Mouse (Mus musculus): ENCODE measurements at regions not wholly inside any gene's neighbourhood (a gene's known extent, or its start where the extent isn't known, plus 50 kb on each side); places are given as distances from the start of the nearest gene placed in this dataset.

- ATAC-seq (ENCODE audit: insufficient read depth, low FRiP score): no peak
- no peaks in the 10 kb centered on the region for H3K27me3 ChIP-seq (ENCODE audit: control insufficient read depth, insufficient read depth, low read length)
- H3K4me3 ChIP-seq (replicated peaks; ENCODE audit: low read length): no peak overlapping the region
- no peaks in the 10 kb centered on the region for H3K9me3 ChIP-seq (replicated peaks; ENCODE audit: control insufficient read depth, low read length)
- H3K4me2 ChIP-seq (ENCODE audit: low read depth, low read length): no peak overlapping the region
- WGBS: 69% methylated on average over 10 of the region's 10 CpGs
- H3K4me1 ChIP-seq (ENCODE audit: control insufficient read depth, insufficient read depth, low read length): no peaks in the 10 kb centered on the region
- no peak overlapping the region for H3K27ac ChIP-seq (ENCODE audit: low read length)
- H3K9ac ChIP-seq (ENCODE audit: low read length): no peak overlapping the region
- H3K36me3 ChIP-seq (ENCODE audit: control insufficient read depth, insufficient read depth, low read length): no peaks in the 10 kb centered on the region
Measured at GRCm38 (mm10) chr12:59460997-59461961, 241.8 kb upstream of the Fbxo33 start.

GRCm38 (mm10) chr12:59456175-59456851, 236.8 kb upstream of the Fbxo33 start:
- H3K9me3 ChIP-seq (replicated peaks; ENCODE audit: control insufficient read depth, low read length): no peaks in the 10 kb centered on the region
- no peaks in the 10 kb centered on the region for H3K27me3 ChIP-seq (ENCODE audit: control insufficient read depth, insufficient read depth, low read length)
- no peak overlapping the region for H3K4me2 ChIP-seq (ENCODE audit: low read depth, low read length)
- ATAC-seq (ENCODE audit: insufficient read depth, low FRiP score): no peak
- no peak overlapping the region for H3K27ac ChIP-seq (ENCODE audit: low read length)
- no peak overlapping the region for H3K4me3 ChIP-seq (replicated peaks; ENCODE audit: low read length)
- no peaks in the 10 kb centered on the region for H3K4me1 ChIP-seq (ENCODE audit: control insufficient read depth, insufficient read depth, low read length)
- 72% methylated on average over 5 of the region's 5 CpGs for WGBS
- no peaks in the 10 kb centered on the region for H3K36me3 ChIP-seq (ENCODE audit: control insufficient read depth, insufficient read depth, low read length)
- no peak overlapping the region for H3K9ac ChIP-seq (ENCODE audit: low read length)

DNA sequence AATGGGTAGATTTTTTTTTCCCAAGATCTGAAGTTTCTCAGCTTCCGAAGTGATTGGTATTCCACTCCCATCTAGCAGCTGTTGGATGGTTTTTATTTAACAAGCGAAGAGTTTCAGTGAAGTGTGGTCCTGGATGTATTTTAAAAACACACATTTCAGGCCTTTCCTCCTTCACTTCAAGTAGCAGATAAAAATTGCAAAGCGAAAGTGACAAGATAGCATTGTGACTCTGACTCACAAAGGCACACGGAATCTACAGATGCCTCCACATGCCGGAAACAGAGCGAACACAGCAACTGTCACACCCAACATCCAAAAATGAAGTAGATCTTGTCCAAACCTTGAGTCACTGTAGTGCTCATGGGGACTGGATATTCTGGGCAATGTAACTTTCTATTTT, 195.5 kb upstream of the Fbxo33 start:
- 89% methylated on average over 6 of the region's 6 CpGs for WGBS

DNA sequence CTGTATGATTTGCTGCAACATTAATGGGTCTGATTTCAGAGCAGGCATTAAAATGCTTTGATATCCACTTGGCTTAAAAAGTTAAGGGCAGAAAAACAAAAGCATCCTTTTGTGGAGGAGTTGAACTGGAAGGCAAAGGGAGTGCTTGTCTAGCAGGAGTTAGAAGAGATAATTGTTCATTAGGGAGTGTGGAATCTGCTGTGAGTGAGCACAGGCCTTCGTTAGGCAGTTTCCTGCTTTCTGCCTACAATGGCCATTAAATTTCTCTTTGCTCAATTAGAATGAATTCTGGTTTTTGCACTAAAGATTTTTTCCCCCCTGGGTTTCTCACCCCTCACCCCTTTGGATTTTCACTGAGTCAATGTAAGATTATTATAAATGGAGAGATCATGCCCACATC, 192.0 kb upstream of the Fbxo33 start:
- H3K27ac ChIP-seq (ENCODE audit: low read length): no peak overlapping the region
- H3K4me2 ChIP-seq (ENCODE audit: low read depth, low read length): no peak overlapping the region

More for the DNA sequence above, 195.5 kb upstream of the Fbxo33 start:
- Histone ChIP-seq H3K9ac (ENCODE audit: low read length) (no peak overlapping the region), H3K27ac (ENCODE audit: low read length) (no peak overlapping the region), H3K4me3 (replicated peaks; ENCODE audit: low read length) (no peak overlapping the region), H3K27me3 (ENCODE audit: control insufficient read depth, insufficient read depth, low read length) (no peaks in the 10 kb centered on the region), H3K4me2 (ENCODE audit: low read depth, low read length) (no peak overlapping the region), H3K36me3 (ENCODE audit: control insufficient read depth, insufficient read depth, low read length) (no peaks in the 10 kb centered on the region), H3K9me3 (replicated peaks; ENCODE audit: control insufficient read depth, low read length) (no peaks in the 10 kb centered on the region), H3K4me1 (ENCODE audit: control insufficient read depth, insufficient read depth, low read length) (no peaks in the 10 kb centered on the region)
- ATAC-seq (ENCODE audit: insufficient read depth, low FRiP score): no peak

DNA sequence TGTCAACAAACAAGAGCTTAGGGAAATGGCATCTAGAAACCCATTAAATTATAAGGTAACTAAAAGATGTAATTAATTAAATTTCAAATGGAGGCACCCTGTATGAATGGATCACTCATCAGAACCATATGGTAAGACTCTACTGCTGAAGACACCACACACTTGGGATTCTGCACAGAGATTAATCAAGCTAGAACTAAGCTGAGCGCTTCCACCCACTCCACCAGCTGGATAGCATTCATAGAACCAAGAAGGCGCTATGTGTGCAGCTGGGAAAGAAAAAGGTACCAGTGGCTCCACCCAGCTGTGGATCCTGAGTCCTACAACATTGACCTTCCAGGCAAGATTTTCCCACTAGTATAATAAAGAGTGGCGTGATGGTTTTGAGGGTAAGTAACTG, 171.6 kb upstream of the Fbxo33 start:
- H3K27ac ChIP-seq (ENCODE audit: low read length): no peak overlapping the region
- no peak overlapping the region for H3K4me2 ChIP-seq (ENCODE audit: low read depth, low read length)
- no peaks in the 10 kb centered on the region for H3K27me3 ChIP-seq (ENCODE audit: control insufficient read depth, insufficient read depth, low read length)
- WGBS: 90% methylated on average over 3 of the region's 3 CpGs
- H3K9me3 ChIP-seq (replicated peaks; ENCODE audit: control insufficient read depth, low read length): no peaks in the 10 kb centered on the region
- H3K4me1 ChIP-seq (ENCODE audit: control insufficient read depth, insufficient read depth, low read length): no peaks in the 10 kb centered on the region
- ATAC-seq (ENCODE audit: insufficient read depth, low FRiP score): no peak
- no peak overlapping the region for H3K9ac ChIP-seq (ENCODE audit: low read length)
- no peaks in the 10 kb centered on the region for H3K36me3 ChIP-seq (ENCODE audit: control insufficient read depth, insufficient read depth, low read length)
- no peak overlapping the region for H3K4me3 ChIP-seq (replicated peaks; ENCODE audit: low read length)

More for the DNA sequence above, 192.0 kb upstream of the Fbxo33 start:
- H3K36me3 ChIP-seq (ENCODE audit: control insufficient read depth, insufficient read depth, low read length): no peaks in the 10 kb centered on the region
- no peak overlapping the region for H3K9ac ChIP-seq (ENCODE audit: low read length)
- no peak overlapping the region for H3K4me3 ChIP-seq (replicated peaks; ENCODE audit: low read length)
- no peaks in the 10 kb centered on the region for H3K9me3 ChIP-seq (replicated peaks; ENCODE audit: control insufficient read depth, low read length)
- WGBS: 74% methylated on average over 1 of the region's 1 CpGs
- H3K4me1 ChIP-seq (ENCODE audit: control insufficient read depth, insufficient read depth, low read length): no peaks in the 10 kb centered on the region
- no peaks in the 10 kb centered on the region for H3K27me3 ChIP-seq (ENCODE audit: control insufficient read depth, insufficient read depth, low read length)
- ATAC-seq (ENCODE audit: insufficient read depth, low FRiP score): no peak

DNA sequence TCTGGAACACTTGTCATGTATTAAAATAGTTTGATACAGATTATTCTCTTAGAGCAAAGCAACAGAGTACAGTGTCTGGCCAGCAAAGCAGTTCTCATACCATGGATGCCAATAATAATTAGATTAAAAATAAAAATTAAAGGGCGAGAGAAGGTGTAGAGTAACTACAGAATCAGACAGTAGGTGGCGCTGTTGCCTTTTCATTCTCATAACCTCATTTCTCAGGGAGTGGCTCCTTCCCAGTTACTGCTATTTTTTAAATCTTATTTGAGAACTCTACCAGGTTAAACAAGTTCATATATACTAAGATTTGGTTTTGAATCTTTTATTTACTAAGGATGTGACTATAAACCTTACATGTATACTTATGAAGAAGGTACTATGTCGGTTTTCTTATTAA, 163.3 kb upstream of the Fbxo33 start:
- Histone ChIP-seq H3K4me1 (ENCODE audit: control insufficient read depth, insufficient read depth, low read length) (no peaks in the 10 kb centered on the region), H3K9me3 (replicated peaks; ENCODE audit: control insufficient read depth, low read length) (no peaks in the 10 kb centered on the region), H3K4me3 (replicated peaks; ENCODE audit: low read length) (no peak overlapping the region), H3K27me3 (ENCODE audit: control insufficient read depth, insufficient read depth, low read length) (no peaks in the 10 kb centered on the region), H3K9ac (ENCODE audit: low read length) (no peak overlapping the region), H3K27ac (ENCODE audit: low read length) (no peak overlapping the region), H3K36me3 (ENCODE audit: control insufficient read depth, insufficient read depth, low read length) (no peaks in the 10 kb centered on the region), H3K4me2 (ENCODE audit: low read depth, low read length) (no peak overlapping the region)
- no peak for ATAC-seq (ENCODE audit: insufficient read depth, low FRiP score)
- 29% methylated on average over 3 of the region's 3 CpGs for WGBS

- no peak for ATAC-seq (ENCODE audit: insufficient read depth, low FRiP score)
- WGBS: 77% methylated on average over 2 of the region's 2 CpGs
Measured at GRCm38 (mm10) chr12:59341586-59341985, 122.1 kb upstream of the Fbxo33 start.

DNA sequence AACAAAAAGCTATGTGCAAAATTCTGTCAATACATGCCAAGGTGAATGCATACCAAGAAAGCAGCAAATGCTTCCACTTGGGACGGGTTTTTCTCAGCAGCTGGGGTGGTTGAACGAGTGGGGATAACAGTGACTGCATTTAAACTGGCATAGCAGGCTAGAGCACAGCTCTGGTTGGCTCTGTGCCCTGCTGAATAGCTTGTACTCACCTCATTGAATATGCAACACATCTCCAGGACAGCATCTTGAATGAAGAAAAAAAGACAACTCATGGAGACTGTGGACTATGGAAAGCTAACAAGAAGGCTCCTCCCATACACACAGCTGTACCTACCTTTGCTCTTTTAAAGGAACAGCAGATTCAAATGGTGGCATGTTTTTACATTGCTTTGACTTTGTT, 111.2 kb upstream of the Fbxo33 start:
- Histone ChIP-seq H3K9ac (ENCODE audit: low read length) (no peak overlapping the region), H3K27ac (ENCODE audit: low read length) (no peak overlapping the region), H3K9me3 (replicated peaks; ENCODE audit: control insufficient read depth, low read length) (no peaks in the 10 kb centered on the region), H3K4me2 (ENCODE audit: low read depth, low read length) (no peak overlapping the region), H3K27me3 (ENCODE audit: control insufficient read depth, insufficient read depth, low read length) (no peaks in the 10 kb centered on the region), H3K36me3 (ENCODE audit: control insufficient read depth, insufficient read depth, low read length) (no peaks in the 10 kb centered on the region), H3K4me1 (ENCODE audit: control insufficient read depth, insufficient read depth, low read length) (no peaks in the 10 kb centered on the region), H3K4me3 (replicated peaks; ENCODE audit: low read length) (no peak overlapping the region)
- 65% methylated on average over 2 of the region's 2 CpGs for WGBS
- ATAC-seq (ENCODE audit: insufficient read depth, low FRiP score): no peak

More at GRCm38 (mm10) chr12:59341586-59341985, 122.1 kb upstream of the Fbxo33 start:
- no peak overlapping the region for H3K4me2 ChIP-seq (ENCODE audit: low read depth, low read length)
- no peaks in the 10 kb centered on the region for H3K9me3 ChIP-seq (replicated peaks; ENCODE audit: control insufficient read depth, low read length)
- no peaks in the 10 kb centered on the region for H3K4me1 ChIP-seq (ENCODE audit: control insufficient read depth, insufficient read depth, low read length)
- no peaks in the 10 kb centered on the region for H3K27me3 ChIP-seq (ENCODE audit: control insufficient read depth, insufficient read depth, low read length)
- no peak overlapping the region for H3K9ac ChIP-seq (ENCODE audit: low read length)
- H3K27ac ChIP-seq (ENCODE audit: low read length): no peak overlapping the region
- no peak overlapping the region for H3K4me3 ChIP-seq (replicated peaks; ENCODE audit: low read length)
- H3K36me3 ChIP-seq (ENCODE audit: control insufficient read depth, insufficient read depth, low read length): no peaks in the 10 kb centered on the region

GRCm38 (mm10) chr12:59312703-59313102, 93.2 kb upstream of the Fbxo33 start:
- Histone ChIP-seq H3K27ac (ENCODE audit: low read length) (no peak overlapping the region), H3K4me3 (replicated peaks; ENCODE audit: low read length) (no peak overlapping the region), H3K4me2 (ENCODE audit: low read depth, low read length) (no peak overlapping the region), H3K9me3 (replicated peaks; ENCODE audit: control insufficient read depth, low read length) (no peaks in the 10 kb centered on the region), H3K27me3 (ENCODE audit: control insufficient read depth, insufficient read depth, low read length) (no peaks in the 10 kb centered on the region), H3K9ac (ENCODE audit: low read length) (no peak overlapping the region), H3K4me1 (ENCODE audit: control insufficient read depth, insufficient read depth, low read length) (no peaks in the 10 kb centered on the region), H3K36me3 (ENCODE audit: control insufficient read depth, insufficient read depth, low read length) (no peaks in the 10 kb centered on the region)
- ATAC-seq (ENCODE audit: insufficient read depth, low FRiP score): no peak
- 67% methylated on average over 1 of the region's 1 CpGs for WGBS

Data from stomach, embryonic 16.5 days (tissue).